Comparison of ENCODE assay signal across 28 mouse cellular contexts in the genomic region with DNA sequence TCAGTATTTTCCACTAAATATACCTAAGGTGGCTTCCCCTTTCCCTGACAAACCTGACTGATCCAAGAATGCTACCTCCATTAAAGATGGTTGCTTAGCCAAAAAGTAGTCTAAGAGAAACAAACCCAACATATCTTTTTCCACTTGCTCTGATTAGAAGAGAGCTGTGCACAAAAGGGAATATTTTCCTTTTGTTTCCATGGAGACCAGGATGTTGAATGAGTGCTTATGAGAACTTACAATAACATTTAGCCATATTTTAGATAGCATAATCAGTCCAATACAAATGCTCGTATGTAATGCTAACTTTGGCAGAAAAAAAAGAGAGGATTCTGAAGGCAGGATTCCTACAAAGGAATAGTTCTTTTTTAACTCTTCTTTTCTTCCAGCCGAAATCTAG.
DNase-seq lines count a peak whose midpoint lies in the region; ATAC-seq and TF ChIP-seq lines count a peak whose summit lies in the region.
"Had no signal": no experiment of that assay in that cellular context is flagged by ENCODE, and none has a peak within 500 bp of the region (broad histone marks: within the 10 kb centered on the region; RNA-seq: fewer than 3 reads in every experiment).

No protein-coding gene starts in this region.

- H3K36me3 ChIP-seq in forebrain, postnatal 0 days (ENCODE audit: insufficient read depth), result no peaks in the 10 kb centered on the region
- no peaks in the 10 kb centered on the region for H3K36me3 ChIP-seq in forebrain, embryonic 11.5 days (ENCODE audit: control insufficient read depth, insufficient read depth, low read length)
- H3K36me3 ChIP-seq in hindbrain, postnatal 0 days (ENCODE audit: insufficient read depth, low read length), result no peaks in the 10 kb centered on the region
- no peaks in the 10 kb centered on the region for H3K36me3 ChIP-seq in hindbrain, embryonic 16.5 days (ENCODE audit: control insufficient read depth, insufficient read depth, low read length)
- H3K36me3 ChIP-seq in midbrain, embryonic 11.5 days (ENCODE audit: control insufficient read depth, insufficient read depth, low read length), result no peaks in the 10 kb centered on the region
- no peaks in the 10 kb centered on the region for H3K36me3 ChIP-seq in midbrain, embryonic 10.5 days
- H3K36me3 ChIP-seq: heart, embryonic 12.5 days; hindbrain, embryonic 13.5 days; lung, embryonic 15.5 days had no signal

- H3K4me2 ChIP-seq in forebrain, postnatal 0 days (ENCODE audit: low read depth), result no peak overlapping the region
- no peak overlapping the region for H3K4me2 ChIP-seq in forebrain, embryonic 11.5 days (ENCODE audit: low read depth, low read length, severe bottlenecking)
- no peak overlapping the region for H3K4me2 ChIP-seq in hindbrain, postnatal 0 days (ENCODE audit: low read depth, low read length)
- no peak overlapping the region for H3K4me2 ChIP-seq in hindbrain, embryonic 16.5 days (ENCODE audit: low read length)
- no peak overlapping the region for H3K4me2 ChIP-seq in midbrain, embryonic 11.5 days
- H3K4me2 ChIP-seq: heart, embryonic 12.5 days; hindbrain, embryonic 13.5 days; lung, embryonic 15.5 days had no signal

- H3K27ac ChIP-seq in forebrain, postnatal 0 days (ENCODE audit: low read depth, low read length), result no peak overlapping the region
- no peak overlapping the region for H3K27ac ChIP-seq in forebrain, embryonic 11.5 days (ENCODE audit: low read depth, low read length)
- H3K27ac ChIP-seq in hindbrain, postnatal 0 days, result no peak overlapping the region
- H3K27ac ChIP-seq in hindbrain, embryonic 16.5 days (ENCODE audit: low read depth, low read length), result no peak overlapping the region
- no peak overlapping the region for H3K27ac ChIP-seq in midbrain, embryonic 11.5 days (ENCODE audit: low read depth, low read length)
- H3K27ac ChIP-seq in midbrain, embryonic 10.5 days (replicated peaks), result no peak overlapping the region
- H3K27ac ChIP-seq: hindbrain, embryonic 13.5 days; liver, embryonic 14.5 days; lung, embryonic 15.5 days had no signal

- H3K4me3 ChIP-seq in forebrain, postnatal 0 days (ENCODE audit: low read depth, low read length), result no peak overlapping the region
- no peak overlapping the region for H3K4me3 ChIP-seq in forebrain, embryonic 11.5 days (ENCODE audit: low read depth, low read length)
- H3K4me3 ChIP-seq in hindbrain, postnatal 0 days (ENCODE audit: low read length), result no peak overlapping the region
- no peak overlapping the region for H3K4me3 ChIP-seq in hindbrain, embryonic 16.5 days (ENCODE audit: low read length)
- no peak overlapping the region for H3K4me3 ChIP-seq in midbrain, embryonic 11.5 days (ENCODE audit: low read depth, low read length)
- no peak overlapping the region for H3K4me3 ChIP-seq in midbrain, embryonic 10.5 days
- H3K4me3 ChIP-seq: heart, embryonic 12.5 days; hindbrain, embryonic 13.5 days; lung, embryonic 15.5 days; megakaryocyte, embryonic 14.5 days had no signal

- DNase-seq in forebrain, postnatal 0 days, result no peak
- no peak for DNase-seq in forebrain, embryonic 11.5 days (ENCODE audit: low spot score)
- peak; percentile 5 for DNase-seq in hindbrain, postnatal 0 days (ENCODE audit: low spot score)
- peak; percentile 75 for DNase-seq in midbrain, embryonic 11.5 days (ENCODE audit: low spot score, missing footprints)
- DNase-seq in midbrain, embryonic 10.5 days (ENCODE audit: low spot score), result no peak
- DNase-seq in kidney, postnatal 10 days, result no peak
- DNase-seq: adrenal gland, postnatal 14 days; cerebellum, adult 2 months; cerebellum, postnatal 14 days; gastrocnemius, postnatal 14 days; heart, postnatal 4 days; kidney, adult 11 months; kidney, postnatal 25 days; left cerebral cortex, postnatal 4 days; liver; lung, postnatal 36 days; midbrain, embryonic 14.5 days; right cerebral cortex, postnatal 25 days; spleen, adult 18-20 months; thymus, postnatal 14 days had no signal

- peak; percentile 45; the same call in 1 of the 2 replicates for ATAC-seq in forebrain, postnatal 0 days
- no peak for ATAC-seq in forebrain, embryonic 11.5 days (replicated peaks; ENCODE audit: low FRiP score)
- no peak for ATAC-seq in hindbrain, postnatal 0 days
- ATAC-seq in hindbrain, embryonic 16.5 days, result no peak
- ATAC-seq in midbrain, embryonic 11.5 days (ENCODE audit: low FRiP score), result no peak
- ATAC-seq: CD4-positive, CD25-positive, alpha-beta regulatory T cell, adult 4 months; inflammation-experienced regulatory T-cells, adult 6 months had no signal

- no peaks in the 10 kb centered on the region for H3K4me1 ChIP-seq in forebrain, postnatal 0 days (ENCODE audit: insufficient read depth)
- no peaks in the 10 kb centered on the region for H3K4me1 ChIP-seq in forebrain, embryonic 11.5 days (replicated peaks; ENCODE audit: control insufficient read depth, insufficient read depth, low read length)
- H3K4me1 ChIP-seq in hindbrain, postnatal 0 days (ENCODE audit: insufficient read depth, low read length), result no peaks in the 10 kb centered on the region
- H3K4me1 ChIP-seq in hindbrain, embryonic 16.5 days (ENCODE audit: control insufficient read depth, insufficient read depth, low read depth, low read length), result no peaks in the 10 kb centered on the region
- no peaks in the 10 kb centered on the region for H3K4me1 ChIP-seq in midbrain, embryonic 11.5 days (ENCODE audit: control insufficient read depth, insufficient read depth, low read length)
- H3K4me1 ChIP-seq in midbrain, embryonic 10.5 days, result no peaks in the 10 kb centered on the region
- H3K4me1 ChIP-seq: hindbrain, embryonic 13.5 days; lung, embryonic 15.5 days; megakaryocyte, embryonic 14.5 days had no signal

- no peak for TF ChIP-seq CTCF in forebrain, postnatal 0 days (IDR thresholded peaks at IDR 0.05; ENCODE audit: low read depth)
- TF ChIP-seq CTCF in hindbrain, postnatal 0 days (IDR thresholded peaks at IDR 0.05; ENCODE audit: low read depth), result no peak

- H3K27me3 ChIP-seq in forebrain, postnatal 0 days (ENCODE audit: insufficient read depth, low read length), result no peaks in the 10 kb centered on the region
- H3K27me3 ChIP-seq in forebrain, embryonic 11.5 days (ENCODE audit: control insufficient read depth, insufficient read depth, low read length), result no peaks in the 10 kb centered on the region
- H3K27me3 ChIP-seq in hindbrain, postnatal 0 days (ENCODE audit: insufficient read depth, low read length), result no peaks in the 10 kb centered on the region
- no peaks in the 10 kb centered on the region for H3K27me3 ChIP-seq in hindbrain, embryonic 16.5 days (replicated peaks; ENCODE audit: control insufficient read depth, insufficient read depth, low read length)
- no peaks in the 10 kb centered on the region for H3K27me3 ChIP-seq in midbrain, embryonic 11.5 days (ENCODE audit: control insufficient read depth, insufficient read depth, low read length)
- no peaks in the 10 kb centered on the region for H3K27me3 ChIP-seq in midbrain, embryonic 10.5 days (ENCODE audit: low read depth, poor library complexity, severe bottlenecking)
- H3K27me3 ChIP-seq: heart, embryonic 12.5 days; hindbrain, embryonic 13.5 days; lung, embryonic 15.5 days; megakaryocyte, embryonic 14.5 days had no signal

- 44% methylated on average over 2 of the region's 2 CpGs for WGBS in forebrain, postnatal 0 days
- 90% methylated on average over 2 of the region's 2 CpGs for WGBS in forebrain, embryonic 11.5 days
- WGBS in hindbrain, postnatal 0 days, result 75% methylated on average over 2 of the region's 2 CpGs
- 73% methylated on average over 2 of the region's 2 CpGs for WGBS in hindbrain, embryonic 16.5 days
- 79% methylated on average over 2 of the region's 2 CpGs for WGBS in midbrain, embryonic 11.5 days
- 93% methylated on average over 2 of the region's 2 CpGs for WGBS in midbrain, embryonic 10.5 days

- no peak overlapping the region for H3K9ac ChIP-seq in forebrain, postnatal 0 days
- H3K9ac ChIP-seq in forebrain, embryonic 11.5 days (ENCODE audit: low read length), result no peak overlapping the region
- no peak overlapping the region for H3K9ac ChIP-seq in hindbrain, postnatal 0 days (replicated peaks; ENCODE audit: low read length)
- no peak overlapping the region for H3K9ac ChIP-seq in hindbrain, embryonic 16.5 days (ENCODE audit: low read depth, low read length)
- H3K9ac ChIP-seq in midbrain, embryonic 11.5 days (ENCODE audit: low read length), result no peak overlapping the region
- H3K9ac ChIP-seq: heart, embryonic 12.5 days; hindbrain, embryonic 13.5 days; liver, embryonic 14.5 days; lung, embryonic 15.5 days had no signal

- no peaks in the 10 kb centered on the region for H3K9me3 ChIP-seq in forebrain, postnatal 0 days (ENCODE audit: low read length)
- no peaks in the 10 kb centered on the region for H3K9me3 ChIP-seq in forebrain, embryonic 11.5 days (ENCODE audit: control insufficient read depth, low read length)
- H3K9me3 ChIP-seq in hindbrain, postnatal 0 days (ENCODE audit: low read length), result no peaks in the 10 kb centered on the region
- H3K9me3 ChIP-seq in hindbrain, embryonic 16.5 days (ENCODE audit: control insufficient read depth, low read length), result no peaks in the 10 kb centered on the region
- no peaks in the 10 kb centered on the region for H3K9me3 ChIP-seq in midbrain, embryonic 11.5 days (ENCODE audit: control insufficient read depth, low read length)
- H3K9me3 ChIP-seq in midbrain, embryonic 10.5 days (replicated peaks), result no peaks in the 10 kb centered on the region
- H3K9me3 ChIP-seq: heart, embryonic 12.5 days; hindbrain, embryonic 13.5 days; lung, embryonic 15.5 days had no signal

Comparison
In these comparisons a context has a peak if more than half of its experiments do, and no peak if none do; other contexts are left out.
1. DNase-seq: peak in hindbrain, postnatal 0 days (single experiment) and midbrain, embryonic 11.5 days (single experiment); none in forebrain, postnatal 0 days (single experiment), forebrain, embryonic 11.5 days (single experiment), midbrain, embryonic 10.5 days (single experiment) and kidney, postnatal 10 days (single experiment).